Mouse (Mus musculus): ENCODE data around the gene Map7. TPM values are rescaled to one million over a fixed set of nuclear protein-coding genes. Genes with fewer than 3 reads are reported as not detected.

The Map7 gene
- polyA plus RNA-seq, 1 experiment from 2014 or later: 11.2 TPM

DNA sequence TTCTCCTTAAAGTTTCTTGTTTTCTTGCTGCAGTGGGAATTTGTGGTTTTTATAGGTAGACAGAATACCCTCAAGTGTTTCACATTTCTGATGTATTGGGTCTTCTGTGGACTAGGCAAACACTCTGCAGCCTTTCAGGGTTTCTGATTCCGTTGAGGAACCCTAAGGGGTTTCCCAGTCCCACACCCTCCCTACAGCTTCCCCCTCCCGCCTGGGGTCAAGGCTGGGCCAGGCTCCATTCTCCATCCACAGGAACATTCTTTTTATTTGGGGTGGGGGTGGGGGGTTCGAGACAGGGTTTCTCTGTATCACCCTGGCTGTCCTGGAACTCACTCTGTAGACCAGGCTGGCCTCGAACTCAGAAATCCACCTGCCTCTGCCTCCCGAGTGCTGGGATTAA lies 150.8 kb downstream of the Map7 start:
- Histone ChIP-seq H3K9me3 (ENCODE audit: control insufficient read depth, low read length) (no peaks in the 10 kb centered on the region), H3K27ac (ENCODE audit: low read depth, low read length) (no peak overlapping the region), H3K4me3 (ENCODE audit: low read length) (no peak overlapping the region), H3K4me2 (ENCODE audit: low read length) (no peak overlapping the region), H3K4me1 (ENCODE audit: control insufficient read depth, insufficient read depth, low read depth, low read length) (no peaks in the 10 kb centered on the region), H3K36me3 (ENCODE audit: control insufficient read depth, insufficient read depth, low read length) (no peaks in the 10 kb centered on the region), H3K9ac (ENCODE audit: low read depth, low read length) (no peak overlapping the region), H3K27me3 (replicated peaks; ENCODE audit: control insufficient read depth, insufficient read depth, low read length) (no peaks in the 10 kb centered on the region)
- WGBS: 77% methylated on average over 5 of the region's 5 CpGs
- no peak for ATAC-seq

DNA sequence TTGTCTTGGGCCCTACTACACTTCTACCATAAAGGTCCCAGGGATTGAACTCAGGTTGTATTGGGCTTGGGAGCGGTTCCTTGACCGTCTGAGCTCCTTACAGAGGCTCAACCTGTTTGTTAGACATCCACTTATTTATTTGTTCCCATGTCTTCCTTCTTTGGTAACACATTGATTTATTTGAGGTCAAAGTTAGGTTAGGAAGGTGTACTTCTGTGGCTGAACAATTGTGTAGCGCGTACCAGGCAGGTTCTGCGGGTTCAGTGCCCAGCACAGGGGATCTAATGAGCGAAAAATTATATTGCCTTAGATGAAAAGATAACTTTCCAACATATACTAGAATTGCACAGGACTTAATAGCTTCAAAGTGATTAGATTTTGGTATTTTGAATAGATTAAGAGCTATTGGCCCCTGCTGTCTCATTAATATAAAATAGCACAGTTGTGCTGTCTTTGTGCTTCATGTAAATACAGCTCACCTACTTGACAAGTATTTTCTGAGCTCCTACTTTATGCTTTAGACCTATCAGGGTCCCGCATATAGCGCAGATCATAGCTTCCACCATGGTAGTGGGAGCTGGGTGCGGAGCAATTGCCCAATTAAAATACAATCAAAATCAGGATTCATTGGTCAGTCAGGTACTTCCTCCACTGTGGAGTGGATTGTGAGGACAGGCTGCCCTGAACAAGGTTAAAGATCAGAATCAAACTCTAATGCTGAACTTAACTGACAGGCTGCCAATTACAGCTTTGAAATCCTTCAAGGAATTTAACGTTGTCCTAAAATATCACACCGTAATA lies 162.9 kb downstream of the Map7 start:
- H3K36me3 ChIP-seq (ENCODE audit: control insufficient read depth, insufficient read depth, low read length): no peaks in the 10 kb centered on the region
- no peaks in the 10 kb centered on the region for H3K27me3 ChIP-seq (replicated peaks; ENCODE audit: control insufficient read depth, insufficient read depth, low read length)
- no peaks in the 10 kb centered on the region for H3K9me3 ChIP-seq (ENCODE audit: control insufficient read depth, low read length)
- peak overlapping the region; percentile 86 for H3K4me2 ChIP-seq (ENCODE audit: low read length)
- ATAC-seq: no peak
- H3K9ac ChIP-seq (ENCODE audit: low read depth, low read length): peak overlapping the region; percentile 87
- WGBS: 43% methylated on average over 11 of the region's 11 CpGs
- peak overlapping the region; percentile 100 for H3K27ac ChIP-seq (ENCODE audit: low read depth, low read length)
- peak overlapping the region; percentile 75 for H3K4me3 ChIP-seq (ENCODE audit: low read length)
- peaks cover 17% of the 10 kb centered on the region for H3K4me1 ChIP-seq (ENCODE audit: control insufficient read depth, insufficient read depth, low read depth, low read length)

DNA sequence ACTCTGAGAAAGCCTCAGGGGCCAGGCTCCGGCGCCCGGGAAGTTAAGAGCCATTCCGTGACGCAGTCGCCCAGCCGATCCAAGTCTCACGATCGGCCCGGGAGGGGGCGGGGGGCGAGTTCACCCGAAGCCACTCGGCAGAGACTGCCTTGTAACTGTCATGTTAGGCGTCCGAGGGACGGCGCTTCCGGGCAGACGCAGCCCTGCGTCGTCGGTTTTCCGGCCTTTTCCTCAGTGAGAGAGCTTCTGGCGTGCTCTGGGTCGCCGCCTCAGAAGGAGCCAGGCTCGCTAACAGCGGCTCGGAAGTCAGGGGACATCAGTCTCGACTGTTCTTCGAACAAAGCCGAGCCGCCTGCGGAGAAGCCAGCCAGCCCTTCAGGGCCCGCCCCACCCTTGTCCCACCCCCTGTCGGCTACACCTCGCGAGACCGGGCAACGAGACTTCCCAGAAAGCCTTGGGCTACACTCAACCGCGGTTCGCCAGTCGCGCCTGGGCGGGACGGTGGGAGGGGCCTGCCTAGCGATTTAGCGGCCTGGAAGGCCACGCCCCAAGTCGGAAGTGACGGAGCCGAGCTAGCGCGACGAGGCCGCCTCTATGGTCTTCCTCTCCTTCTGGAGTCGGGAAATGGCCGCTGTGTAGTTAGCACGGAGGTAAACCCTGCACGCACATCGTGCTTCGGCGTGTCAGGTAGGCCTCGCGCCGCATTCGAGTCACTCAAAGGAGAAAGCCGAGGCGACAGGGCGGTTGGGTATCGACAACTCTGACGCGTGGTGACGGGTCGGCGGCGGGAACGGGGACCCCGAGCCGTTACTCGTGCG lies 163.9 kb downstream of the Map7 start, which contains the start of gene Bclaf1:
Gene Bclaf1 (plus strand): TSS at position 552 of the 818 bp plus-strand sequence.
- H3K27me3 ChIP-seq (replicated peaks; ENCODE audit: control insufficient read depth, insufficient read depth, low read length): no peaks in the 10 kb centered on the region
- peaks cover 17% of the 10 kb centered on the region for H3K4me1 ChIP-seq (ENCODE audit: control insufficient read depth, insufficient read depth, low read depth, low read length)
- peak within 1 kb of the TSS; percentile 87 for H3K9ac ChIP-seq (ENCODE audit: low read depth, low read length)
- H3K27ac ChIP-seq (ENCODE audit: low read depth, low read length): peak within 1 kb of the TSS; percentile 100
- 0% methylated on average over 83 of the region's 84 CpGs for WGBS
- no peaks in the 10 kb centered on the region for H3K9me3 ChIP-seq (ENCODE audit: control insufficient read depth, low read length)
- peak; percentile 99 for ATAC-seq
- H3K36me3 ChIP-seq (ENCODE audit: control insufficient read depth, insufficient read depth, low read length): no peaks in the 10 kb centered on the region
- H3K4me2 ChIP-seq (ENCODE audit: low read length): peak within 1 kb of the TSS; percentile 86
- peak within 1 kb of the TSS; percentile 75 for H3K4me3 ChIP-seq (ENCODE audit: low read length)

DNA sequence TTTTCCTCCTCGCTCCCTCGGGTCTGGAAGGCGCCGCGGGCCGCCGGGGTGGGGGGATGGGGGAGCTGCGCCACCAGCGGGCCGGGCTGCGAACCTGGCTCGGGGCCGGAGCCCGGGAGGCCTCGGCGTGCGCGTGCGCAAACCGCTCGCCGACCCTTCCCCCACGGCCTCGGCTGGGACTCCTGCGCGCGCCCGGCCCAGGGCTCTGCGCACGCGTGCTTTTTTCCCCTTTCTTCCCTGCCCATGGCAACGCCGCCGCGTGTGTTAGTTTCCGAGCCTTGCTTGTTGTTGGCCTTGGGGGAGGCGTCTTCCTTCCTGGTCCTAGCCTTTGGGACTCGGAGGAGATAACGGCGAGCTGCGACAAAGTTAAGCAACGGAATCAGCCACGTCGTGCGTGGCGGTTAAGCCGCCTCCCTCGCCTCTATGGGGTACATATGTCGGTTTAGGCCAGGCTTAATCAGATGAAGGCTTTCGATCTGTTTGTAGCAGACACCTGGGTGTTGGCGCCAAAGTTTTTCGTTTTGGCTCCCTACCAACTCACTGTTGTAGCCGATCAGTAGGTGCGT lies 164.5 kb downstream of the Map7 start:
- H3K36me3 ChIP-seq (ENCODE audit: control insufficient read depth, insufficient read depth, low read length): no peaks in the 10 kb centered on the region
- no peaks in the 10 kb centered on the region for H3K9me3 ChIP-seq (ENCODE audit: control insufficient read depth, low read length)
- peak; percentile 71 for ATAC-seq
- H3K27ac ChIP-seq (ENCODE audit: low read depth, low read length): peak overlapping the region; percentile 100
- H3K27me3 ChIP-seq (replicated peaks; ENCODE audit: control insufficient read depth, insufficient read depth, low read length): no peaks in the 10 kb centered on the region
- H3K4me1 ChIP-seq (ENCODE audit: control insufficient read depth, insufficient read depth, low read depth, low read length): peaks cover 17% of the 10 kb centered on the region
- peak overlapping the region; percentile 71 for H3K4me2 ChIP-seq (ENCODE audit: low read length)
- 1% methylated on average over 34 of the region's 54 CpGs for WGBS
- peak overlapping the region; percentile 75 for H3K4me3 ChIP-seq (ENCODE audit: low read length)
- peak overlapping the region; percentile 87 for H3K9ac ChIP-seq (ENCODE audit: low read depth, low read length)

DNA sequence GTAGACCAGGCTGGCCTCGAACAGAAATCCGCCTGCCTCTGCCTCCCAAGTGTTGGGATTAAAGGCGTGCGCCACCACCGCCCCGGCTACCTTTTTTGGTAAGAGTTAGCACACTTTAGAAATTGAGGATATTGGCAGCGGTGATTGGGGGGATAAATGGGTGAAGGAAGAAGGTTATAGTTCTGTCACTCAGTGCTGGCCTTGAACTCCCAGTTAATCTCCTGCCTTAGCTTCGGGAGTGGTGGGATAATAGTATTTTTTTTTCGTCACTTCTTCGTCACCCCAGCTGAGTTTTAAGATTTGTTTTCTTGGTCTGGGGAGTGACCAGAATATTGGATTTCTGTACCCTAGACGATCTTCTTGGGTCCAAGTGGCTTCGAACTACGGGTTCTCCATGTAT lies 165.2 kb downstream of the Map7 start:
- Histone ChIP-seq H3K27me3 (replicated peaks; ENCODE audit: control insufficient read depth, insufficient read depth, low read length) (no peaks in the 10 kb centered on the region), H3K4me3 (ENCODE audit: low read length) (peak overlapping the region; percentile 75), H3K4me1 (ENCODE audit: control insufficient read depth, insufficient read depth, low read depth, low read length) (peaks cover 17% of the 10 kb centered on the region), H3K9me3 (ENCODE audit: control insufficient read depth, low read length) (no peaks in the 10 kb centered on the region), H3K9ac (ENCODE audit: low read depth, low read length) (peak overlapping the region; percentile 87), H3K4me2 (ENCODE audit: low read length) (peak overlapping the region; percentile 71), H3K36me3 (ENCODE audit: control insufficient read depth, insufficient read depth, low read length) (no peaks in the 10 kb centered on the region), H3K27ac (ENCODE audit: low read depth, low read length) (no peak overlapping the region)
- 44% methylated on average over 13 of the region's 13 CpGs for WGBS
- no peak for ATAC-seq

DNA sequence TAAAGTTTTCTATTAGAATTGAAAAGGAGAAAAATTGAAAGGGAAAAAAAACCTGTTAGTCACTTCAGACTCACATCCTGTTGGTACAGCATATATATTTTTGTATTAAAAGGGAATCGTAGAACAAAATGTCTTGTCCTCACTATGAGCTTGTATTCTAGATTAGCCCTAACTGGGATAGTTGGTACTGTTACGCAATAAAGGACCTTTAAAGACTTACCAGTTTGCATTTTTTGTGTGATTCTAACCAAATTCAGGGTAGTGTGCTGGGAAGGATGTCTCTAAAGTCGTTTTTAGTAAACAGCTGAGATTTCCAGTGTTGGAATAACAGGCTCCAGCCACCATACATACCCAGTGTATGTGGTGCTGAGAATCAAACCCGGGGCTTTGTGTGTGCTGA lies 165.7 kb downstream of the Map7 start:
- Histone ChIP-seq H3K9ac (ENCODE audit: low read depth, low read length) (no peak overlapping the region), H3K9me3 (ENCODE audit: control insufficient read depth, low read length) (no peaks in the 10 kb centered on the region), H3K27me3 (replicated peaks; ENCODE audit: control insufficient read depth, insufficient read depth, low read length) (no peaks in the 10 kb centered on the region), H3K4me1 (ENCODE audit: control insufficient read depth, insufficient read depth, low read depth, low read length) (peaks cover 17% of the 10 kb centered on the region), H3K27ac (ENCODE audit: low read depth, low read length) (no peak overlapping the region), H3K4me2 (ENCODE audit: low read length) (peak overlapping the region; percentile 24), H3K4me3 (ENCODE audit: low read length) (no peak overlapping the region), H3K36me3 (ENCODE audit: control insufficient read depth, insufficient read depth, low read length) (no peaks in the 10 kb centered on the region)
- no peak for ATAC-seq
- 85% methylated on average over 4 of the region's 4 CpGs for WGBS

DNA sequence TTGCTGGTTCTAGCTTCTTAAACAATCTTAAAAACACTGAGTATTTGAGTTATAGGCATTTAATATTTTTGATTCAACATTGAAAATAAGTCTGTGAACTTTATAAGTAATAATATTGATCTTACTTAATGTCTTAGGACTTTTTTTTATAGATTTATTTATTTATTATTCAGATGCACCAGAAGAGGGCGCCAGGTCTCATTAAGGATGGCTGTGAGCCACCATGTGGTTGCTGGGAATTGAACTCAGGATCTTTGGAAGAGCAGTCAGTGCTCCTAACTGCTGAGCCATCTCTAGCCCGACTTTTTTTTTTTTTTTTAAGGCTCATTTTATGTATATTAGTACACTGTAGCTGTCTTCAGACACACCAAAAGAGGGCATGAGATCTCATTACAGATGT lies 166.5 kb downstream of the Map7 start:
- WGBS: 60% methylated on average over 2 of the region's 2 CpGs
- H3K9me3 ChIP-seq (ENCODE audit: control insufficient read depth, low read length): no peaks in the 10 kb centered on the region
- no peak for ATAC-seq
- H3K4me3 ChIP-seq (ENCODE audit: low read length): no peak overlapping the region
- H3K27me3 ChIP-seq (replicated peaks; ENCODE audit: control insufficient read depth, insufficient read depth, low read length): no peaks in the 10 kb centered on the region
- peaks cover 17% of the 10 kb centered on the region for H3K4me1 ChIP-seq (ENCODE audit: control insufficient read depth, insufficient read depth, low read depth, low read length)
- H3K4me2 ChIP-seq (ENCODE audit: low read length): no peak overlapping the region
- no peaks in the 10 kb centered on the region for H3K36me3 ChIP-seq (ENCODE audit: control insufficient read depth, insufficient read depth, low read length)
- H3K27ac ChIP-seq (ENCODE audit: low read depth, low read length): no peak overlapping the region
- H3K9ac ChIP-seq (ENCODE audit: low read depth, low read length): no peak overlapping the region

DNA sequence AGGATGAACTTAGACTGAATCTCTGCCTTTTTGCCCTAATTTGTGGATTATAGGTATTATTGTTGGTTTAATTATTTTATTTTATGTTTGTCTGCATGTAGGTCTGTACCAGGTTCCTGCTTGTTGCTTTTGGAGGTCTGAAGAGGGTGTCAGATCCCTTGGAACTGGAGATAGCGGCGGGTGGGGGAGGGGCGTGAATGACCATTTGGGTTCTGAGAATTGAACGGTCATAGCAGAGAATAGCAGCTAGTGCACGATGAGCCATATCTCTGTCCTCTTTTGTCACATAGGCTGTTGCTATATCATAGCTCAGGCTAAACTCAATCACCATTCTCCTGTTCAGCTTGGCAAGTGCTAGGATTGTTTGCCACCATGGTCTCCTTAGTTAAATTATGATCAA lies 169.2 kb downstream of the Map7 start:
- no peak overlapping the region for H3K4me2 ChIP-seq (ENCODE audit: low read length)
- H3K4me3 ChIP-seq (ENCODE audit: low read length): no peak overlapping the region
- no peaks in the 10 kb centered on the region for H3K9me3 ChIP-seq (ENCODE audit: control insufficient read depth, low read length)
- no peaks in the 10 kb centered on the region for H3K36me3 ChIP-seq (ENCODE audit: control insufficient read depth, insufficient read depth, low read length)
- H3K27ac ChIP-seq (ENCODE audit: low read depth, low read length): no peak overlapping the region
- H3K27me3 ChIP-seq (replicated peaks; ENCODE audit: control insufficient read depth, insufficient read depth, low read length): no peaks in the 10 kb centered on the region
- ATAC-seq: no peak
- WGBS: 87% methylated on average over 5 of the region's 5 CpGs
- H3K4me1 ChIP-seq (ENCODE audit: control insufficient read depth, insufficient read depth, low read depth, low read length): peaks cover 9% of the 10 kb centered on the region
- no peak overlapping the region for H3K9ac ChIP-seq (ENCODE audit: low read depth, low read length)

DNA sequence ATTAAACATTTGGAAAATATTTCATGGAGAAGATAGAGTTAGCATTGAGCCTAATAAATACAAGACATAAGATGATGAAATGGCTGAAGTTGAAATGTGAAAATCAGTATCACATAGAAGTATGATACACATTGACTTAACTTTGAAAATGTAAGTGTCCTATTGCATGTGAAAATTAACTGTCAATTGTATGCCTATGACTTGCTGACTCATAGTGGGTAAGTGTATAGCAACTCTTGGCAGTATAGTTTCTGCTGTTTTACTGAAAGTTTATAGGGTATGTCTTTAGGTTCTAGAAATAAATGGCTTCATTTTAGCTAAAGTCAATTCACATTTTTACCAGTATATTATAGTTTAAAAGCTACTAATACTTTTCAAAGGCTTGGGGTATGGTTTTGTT lies 178.0 kb downstream of the Map7 start:
- Histone ChIP-seq H3K4me3 (ENCODE audit: low read length) (no peak overlapping the region), H3K27me3 (replicated peaks; ENCODE audit: control insufficient read depth, insufficient read depth, low read length) (no peaks in the 10 kb centered on the region), H3K9ac (ENCODE audit: low read depth, low read length) (no peak overlapping the region), H3K27ac (ENCODE audit: low read depth, low read length) (no peak overlapping the region), H3K9me3 (ENCODE audit: control insufficient read depth, low read length) (no peaks in the 10 kb centered on the region), H3K4me1 (ENCODE audit: control insufficient read depth, insufficient read depth, low read depth, low read length) (no peaks in the 10 kb centered on the region), H3K4me2 (ENCODE audit: low read length) (no peak overlapping the region), H3K36me3 (ENCODE audit: control insufficient read depth, insufficient read depth, low read length) (peaks cover 24% of the 10 kb centered on the region)
- ATAC-seq: no peak

All from hindbrain, embryonic 16.5 days (tissue).